ENCODE assay signal across 8 mouse cellular contexts in genomic region chr2:68471759-68472550, GRCm38 (mm10). TPM values are rescaled to one million over a fixed set of nuclear protein-coding genes. Genes with fewer than 3 reads are reported as not detected.
DNase-seq lines count a peak whose midpoint lies in the region; ATAC-seq and TF ChIP-seq lines count a peak whose summit lies in the region.

Gene Stk39, minus strand, starts transcription at chr2:68472268.

- peak within 1 kb of the TSS; percentile 82 for H3K27ac ChIP-seq in intestine, postnatal 0 days (ENCODE audit: low read depth, low read length)
- H3K27ac ChIP-seq in limb, embryonic 10.5 days: peak within 1 kb of the TSS; percentile 98
- H3K27ac ChIP-seq in midbrain, embryonic 12.5 days (replicated peaks): peak within 1 kb of the TSS; percentile 93

- peaks cover 9% of the 10 kb centered on the region for H3K4me1 ChIP-seq in erythroblast, embryonic 14.5 days (ENCODE audit: control insufficient read depth)
- no peaks in the 10 kb centered on the region for H3K4me1 ChIP-seq in intestine, postnatal 0 days (replicated peaks; ENCODE audit: control insufficient read depth, insufficient read depth, low read length)
- peaks cover 31% of the 10 kb centered on the region for H3K4me1 ChIP-seq in limb, embryonic 10.5 days
- H3K4me1 ChIP-seq in midbrain, embryonic 12.5 days: peaks cover 27% of the 10 kb centered on the region

- peak within 1 kb of the TSS; percentile 60 for H3K9ac ChIP-seq in intestine, postnatal 0 days (ENCODE audit: low read depth, low read length)
- H3K9ac ChIP-seq in midbrain, embryonic 12.5 days (replicated peaks): peak within 1 kb of the TSS; percentile 97

- DNase-seq in embryo, embryonic 9.5 days (ENCODE audit: extremely low spot score): peak; percentile 84
- DNase-seq in heart, adult 11 months: peak; percentile 98
- peak; percentile 85 for DNase-seq in limb, embryonic 10.5 days (ENCODE audit: low spot score)
- peak; percentile 13 to 21 for DNase-seq in spleen, postnatal 14 days (ENCODE audit: low spot score in 2 of 2)

- 0 out of 2 replicates have a peak, but pooled peaks have one; percentile 9 for TF ChIP-seq CTCF in intestine, postnatal 0 days (IDR thresholded peaks at IDR 0.05; ENCODE audit: low read depth)

- no peaks in the 10 kb centered on the region for H3K36me3 ChIP-seq in erythroblast, embryonic 14.5 days (ENCODE audit: control insufficient read depth)
- no peaks in the 10 kb centered on the region for H3K36me3 ChIP-seq in intestine, postnatal 0 days (ENCODE audit: control insufficient read depth, insufficient read depth)
- H3K36me3 ChIP-seq in limb, embryonic 10.5 days: peaks cover 7% of the 10 kb centered on the region
- H3K36me3 ChIP-seq in midbrain, embryonic 12.5 days: no peaks in the 10 kb centered on the region

- peak within 1 kb of the TSS; percentile 53 for H3K4me3 ChIP-seq in erythroblast, embryonic 14.5 days (replicated peaks)
- peak within 1 kb of the TSS; percentile 89 for H3K4me3 ChIP-seq in intestine, postnatal 0 days (ENCODE audit: low read depth, low read length)
- peak within 1 kb of the TSS; percentile 97 for H3K4me3 ChIP-seq in limb, embryonic 10.5 days
- peak within 1 kb of the TSS; percentile 95 for H3K4me3 ChIP-seq in midbrain, embryonic 12.5 days

- under 1% methylated on average over 78 of the region's 99 CpGs for WGBS in intestine, postnatal 0 days
- WGBS in limb, embryonic 10.5 days: under 1% methylated on average over 68 of the region's 99 CpGs
- WGBS in midbrain, embryonic 12.5 days: under 1% methylated on average over 95 of the region's 99 CpGs

- peak within 1 kb of the TSS; percentile 99 for H3K4me2 ChIP-seq in intestine, postnatal 0 days (replicated peaks; ENCODE audit: low read depth)
- H3K4me2 ChIP-seq in midbrain, embryonic 12.5 days (replicated peaks): peak within 1 kb of the TSS; percentile 85

- no peak for ATAC-seq in erythroblast, adult 5-6 weeks (replicated peaks; ENCODE audit: low FRiP score, poor library complexity, severe bottlenecking)
- peak; percentile 84 for ATAC-seq in intestine, postnatal 0 days
- ATAC-seq in midbrain, embryonic 12.5 days (ENCODE audit: low FRiP score, low read depth): peak; percentile 82

- peaks cover 3% of the 10 kb centered on the region; the same call in 1 of the 2 replicates for H3K9me3 ChIP-seq in erythroblast, embryonic 14.5 days (ENCODE audit: control insufficient read depth, low read length)
- H3K9me3 ChIP-seq in intestine, postnatal 0 days (ENCODE audit: control insufficient read depth): no peaks in the 10 kb centered on the region
- H3K9me3 ChIP-seq in limb, embryonic 10.5 days (replicated peaks): no peaks in the 10 kb centered on the region
- no peaks in the 10 kb centered on the region for H3K9me3 ChIP-seq in midbrain, embryonic 12.5 days

- H3K27me3 ChIP-seq in erythroblast, embryonic 14.5 days (ENCODE audit: control insufficient read depth): peaks cover 71% of the 10 kb centered on the region
- no peaks in the 10 kb centered on the region for H3K27me3 ChIP-seq in intestine, postnatal 0 days (replicated peaks; ENCODE audit: control insufficient read depth, insufficient read depth, low read length)
- no peaks in the 10 kb centered on the region for H3K27me3 ChIP-seq in limb, embryonic 10.5 days (ENCODE audit: low read depth, poor library complexity, severe bottlenecking)
- H3K27me3 ChIP-seq in midbrain, embryonic 12.5 days: no peaks in the 10 kb centered on the region

RNA-seq across cellular contexts. Expression of gene Stk39, which starts in this region (rescaled TPM):
- polyA plus RNA-seq in erythroblast, embryonic 14.5 days (2012): not detected in 2 replicates
- 5.9 TPM in 1 of 2 replicates, not detected in the other for total RNA-seq in erythroblast, adult 5-6 weeks (2015; ENCODE audit: low replicate concordance)
- total RNA-seq in erythroblast, adult 5-6 weeks (2017; ENCODE audit: low replicate concordance): 1.0 and 3.1 TPM in 2 replicates
- 10.1 and 16.6 TPM in 2 replicates for polyA plus RNA-seq in intestine, postnatal 0 days (2015; fragmentation: Nextera tagmentation; extraction: Ambion mirVana)
- 22.1 and 27.9 TPM in 2 replicates for polyA plus RNA-seq in limb, embryonic 10.5 days (2016; fragmentation: Nextera tagmentation; extraction: Ambion mirVana)
- 44.6 and 52.5 TPM in 2 replicates for polyA plus RNA-seq in midbrain, embryonic 12.5 days (2016; fragmentation: Nextera tagmentation; extraction: Ambion mirVana)

Comparison
In these comparisons a context has a peak if more than half of its experiments do, and no peak if none do; other contexts are left out.
1. RNA of gene Stk39 (polyA plus RNA-seq): 44.6 to 52.5 TPM in midbrain, embryonic 12.5 days, 22.1 to 27.9 TPM in limb, embryonic 10.5 days and 10.1 to 16.6 TPM in intestine, postnatal 0 days; not detected in erythroblast, embryonic 14.5 days; every median in the first group is over 10 times any median in the second.
2. DNase-seq: peak in every context shown above with its lines; median percentile 98 in heart, adult 11 months; 85 in limb, embryonic 10.5 days; 84 in embryo, embryonic 9.5 days; 17 in spleen, postnatal 14 days.
3. Peak in every context shown above with its lines, with median percentiles within 50 percentile points of each other: H3K4me3 ChIP-seq and H3K27ac ChIP-seq.